Mouse (Mus musculus) limb, embryonic 11.5 days (tissue): Measurements from ENCODE around the gene Usp48. TPM values are rescaled to one million over a fixed set of nuclear protein-coding genes. Genes with fewer than 3 reads are reported as not detected.

Experiments used
- ATAC-seq: fragments of 200-750 bp; cut with Nextera tagmentation; 2 replicates; pipeline ENCODE4 v1.8.0; 2017; ENCODE audit warnings: low read depth; ENCODE audit not compliant: insufficient number of reproducible peaks, low FRiP score, low TSS enrichment
- DNase-seq: peaks from one replicate; pipeline ENCODE4 v3.0.0-alpha.2; 2015; ENCODE audit warnings: low spot score
- H3K27ac ChIP-seq: fragments of 300-500 bp; sonication (generic); replicated peaks from 2 replicates; pipeline ENCODE4 v1.5.1; 2014; ENCODE audit warnings: low read depth, mild to moderate bottlenecking, low read length
- H3K27me3 ChIP-seq: fragments of 300-500 bp; sonication (generic); 2 replicates; pipeline ENCODE4 v1.6.1; 2014; ENCODE audit warnings: mild to moderate bottlenecking, low read length, mixed read lengths; ENCODE audit not compliant: control insufficient read depth, insufficient read depth
- H3K36me3 ChIP-seq: fragments of 300-500 bp; sonication (generic); 2 replicates; pipeline ENCODE4 v1.6.1; 2014; ENCODE audit warnings: mild to moderate bottlenecking, low read length, moderate library complexity, mixed read lengths; ENCODE audit not compliant: control insufficient read depth, insufficient read depth
- H3K4me1 ChIP-seq: fragments of 300-500 bp; sonication (generic); 2 replicates; pipeline ENCODE4 v1.6.1; 2014; ENCODE audit warnings: low read length, mixed read lengths; ENCODE audit not compliant: control insufficient read depth, insufficient read depth
- H3K4me2 ChIP-seq: fragments of 300-500 bp; sonication (generic); 2 replicates; pipeline ENCODE4 v1.6.1; 2014; ENCODE audit warnings: low read depth, mild to moderate bottlenecking, moderate library complexity; ENCODE audit not compliant: severe bottlenecking
- H3K4me3 ChIP-seq: fragments of 300-500 bp; sonication (generic); 2 replicates; pipeline ENCODE4 v1.5.1; 2014; ENCODE audit warnings: low read depth, low read length
- H3K9ac ChIP-seq: fragments of 300-500 bp; sonication (generic); 2 replicates; pipeline ENCODE4 v1.6.1; 2014; ENCODE audit warnings: mild to moderate bottlenecking, low read length
- H3K9me3 ChIP-seq: fragments of 300-500 bp; sonication (generic); 2 replicates; pipeline ENCODE4 v1.6.1; 2016; ENCODE audit warnings: low read length; ENCODE audit not compliant: control insufficient read depth
- WGBS: fragments of 180-500 bp; shearing (Covaris S2); extraction: QIAGEN DNeasy Blood & Tissue Kit; methylation state at CpG from one replicate; pipeline ENCODE4 v1.1.7; 2014; 5-methylcytosine and 5-hydroxymethylcytosine counted together
- polyA plus RNA-seq: library from polyadenylated mRNA; unstranded; fragments of >200 nt; fragmentation: Nextera tagmentation; extraction: Ambion mirVana; gene quantifications from 2 replicates; pipeline ENCODE4 v1.2.1, GENCODE M21; 2014

Gene Usp48
- polyA plus RNA-seq, 1 experiment from 2014 or later, result 93.0 TPM

GRCm38 (mm10) chr4:137704561-137704960, 111.0 kb downstream of the Usp48 start:
- Histone ChIP-seq H3K27me3 (peaks cover 2% of the 10 kb centered on the region; the same call in 1 of the 2 replicates), H3K4me1 (0 out of 2 replicates have a peak, but pooled peaks cover 4% of the 10 kb centered on the region), H3K4me2 (no peak overlapping the region), H3K9ac (no peak overlapping the region), H3K36me3 (no peaks in the 10 kb centered on the region), H3K4me3 (no peak overlapping the region), H3K27ac (no peak overlapping the region), H3K9me3 (no peaks in the 10 kb centered on the region)
- no peak for ATAC-seq
- no peak for DNase-seq
- WGBS, result 81% methylated on average over 2 of the region's 2 CpGs

GRCm38 (mm10) chr4:137705379-137705778, 111.8 kb downstream of the Usp48 start:
- no peak overlapping the region for H3K9ac ChIP-seq
- WGBS, result 73% methylated on average over 5 of the region's 5 CpGs
- 0 out of 2 replicates have a peak, but pooled peaks cover 4% of the 10 kb centered on the region for H3K4me1 ChIP-seq
- no peak overlapping the region for H3K27ac ChIP-seq
- peaks cover 2% of the 10 kb centered on the region; the same call in 1 of the 2 replicates for H3K27me3 ChIP-seq
- no peak for DNase-seq
- no peak overlapping the region for H3K4me2 ChIP-seq
- no peak overlapping the region for H3K4me3 ChIP-seq
- H3K9me3 ChIP-seq, result no peaks in the 10 kb centered on the region
- no peak for ATAC-seq
- no peaks in the 10 kb centered on the region for H3K36me3 ChIP-seq

- Histone ChIP-seq H3K4me2 (no peak overlapping the region; the same call in 1 of the 2 replicates), H3K9ac (no peak overlapping the region; the same call in 1 of the 2 replicates), H3K27me3 (peaks cover 2% of the 10 kb centered on the region; the same call in 1 of the 2 replicates), H3K4me1 (0 out of 2 replicates have a peak, but pooled peaks cover 4% of the 10 kb centered on the region), H3K27ac (no peak overlapping the region), H3K36me3 (no peaks in the 10 kb centered on the region), H3K9me3 (no peaks in the 10 kb centered on the region), H3K4me3 (no peak overlapping the region)
- 76% methylated on average over 7 of the region's 7 CpGs for WGBS
- no peak for DNase-seq
- ATAC-seq, result no peak
Measured at GRCm38 (mm10) chr4:137706510-137706909, 113.0 kb downstream of the Usp48 start.

GRCm38 (mm10) chr4:137707216-137707990, 113.8 kb downstream of the Usp48 start:
- ATAC-seq (peak; percentile 81), DNase-seq (peak; percentile 95)
- peak overlapping the region; percentile 74 for H3K9ac ChIP-seq
- peak overlapping the region; percentile 90 for H3K4me2 ChIP-seq
- H3K36me3 ChIP-seq, result no peaks in the 10 kb centered on the region
- H3K27me3 ChIP-seq, result peaks cover 2% of the 10 kb centered on the region; the same call in 1 of the 2 replicates
- WGBS, result 6% methylated on average over 32 of the region's 52 CpGs
- H3K27ac ChIP-seq, result no peak overlapping the region
- H3K4me1 ChIP-seq, result 0 out of 2 replicates have a peak, but pooled peaks cover 4% of the 10 kb centered on the region
- peak overlapping the region; percentile 45 for H3K4me3 ChIP-seq
- no peaks in the 10 kb centered on the region for H3K9me3 ChIP-seq

Other genes with a start within 250 kb of the Usp48 start
- 620 and 621 TPM in 2 replicates for gene Cdc42, start 236.0 kb upstream of the Usp48 start, polyA plus RNA-seq
- gene Cela3a, start 184.0 kb upstream of the Usp48 start, polyA plus RNA-seq, result not detected in 2 replicates
- not detected in 2 replicates for gene Cela3b, start 163.2 kb upstream of the Usp48 start, polyA plus RNA-seq
- gene 1700013G24Rik, start 140.5 kb upstream of the Usp48 start, polyA plus RNA-seq, result not detected in 2 replicates
- gene Hspg2, start 125.0 kb upstream of the Usp48 start, polyA plus RNA-seq, result 20.6 and 22.4 TPM in 2 replicates
- not detected in 2 replicates for gene Ldlrad2, start 19.2 kb upstream of the Usp48 start, polyA plus RNA-seq
- gene Rap1gap, start 71.0 kb downstream of the Usp48 start, polyA plus RNA-seq, result 3.6 and 5.3 TPM in 2 replicates
- 2.9 and 4.8 TPM in 2 replicates for gene Alpl, start 202.6 kb downstream of the Usp48 start, polyA plus RNA-seq